Mouse (Mus musculus) neural tube, embryonic 13.5 days (tissue): ENCODE data around the gene Pygo1. TPM values are rescaled to one million over a fixed set of nuclear protein-coding genes. Genes with fewer than 3 reads are reported as not detected.

Source experiments
- ATAC-seq: fragments of 200-750 bp; cut with Nextera tagmentation; 2 replicates; pipeline ENCODE4 v1.8.0; 2017; ENCODE audit warnings: low read depth, mild to moderate bottlenecking, moderate TSS enrichment, moderate library complexity
- H3K27ac ChIP-seq: fragments of 300-500 bp; sonication (generic); replicated peaks from 2 replicates; pipeline ENCODE4 v1.5.1; 2015; ENCODE audit warnings: moderate library complexity, mild to moderate bottlenecking, inconsistent platforms
- H3K27me3 ChIP-seq: fragments of 300-500 bp; sonication (generic); 2 replicates; pipeline ENCODE4 v1.6.1; 2015; ENCODE audit warnings: mild to moderate bottlenecking, inconsistent platforms
- H3K36me3 ChIP-seq: fragments of 300-500 bp; sonication (generic); 2 replicates; pipeline ENCODE4 v1.6.1; 2015; ENCODE audit warnings: mild to moderate bottlenecking, inconsistent platforms
- H3K4me1 ChIP-seq: fragments of 300-500 bp; sonication (generic); replicated peaks from 2 replicates; pipeline ENCODE4 v1.6.1; 2015; ENCODE audit warnings: inconsistent platforms
- H3K4me2 ChIP-seq: fragments of 300-500 bp; sonication (generic); 2 replicates; pipeline ENCODE4 v1.6.1; 2015; ENCODE audit warnings: inconsistent platforms, mild to moderate bottlenecking, moderate library complexity
- H3K4me3 ChIP-seq: fragments of 300-500 bp; sonication (generic); 2 replicates; pipeline ENCODE4 v1.5.1; 2015; ENCODE audit warnings: mild to moderate bottlenecking, inconsistent platforms
- H3K9ac ChIP-seq: fragments of 300-500 bp; sonication (generic); 2 replicates; pipeline ENCODE4 v1.6.1; 2015; ENCODE audit warnings: moderate library complexity, mild to moderate bottlenecking, inconsistent platforms
- H3K9me3 ChIP-seq: fragments of 300-500 bp; sonication (generic); 2 replicates; pipeline ENCODE4 v1.6.1; 2016; ENCODE audit warnings: inconsistent platforms
- WGBS: fragments of 180-500 bp; shearing (Covaris S2); methylation state at CpG from one replicate; pipeline ENCODE4 v1.1.7; 2015; 5-methylcytosine and 5-hydroxymethylcytosine counted together
- polyA plus RNA-seq: library from polyadenylated mRNA; unstranded; fragments of >200 nt; fragmentation: Nextera tagmentation; extraction: Ambion mirVana; gene quantifications from 2 replicates; pipeline ENCODE4 v1.2.1, GENCODE M21; 2015

Pygo1 gene
- polyA plus RNA-seq, 1 experiment from 2014 or later: 12.4 TPM

DNA sequence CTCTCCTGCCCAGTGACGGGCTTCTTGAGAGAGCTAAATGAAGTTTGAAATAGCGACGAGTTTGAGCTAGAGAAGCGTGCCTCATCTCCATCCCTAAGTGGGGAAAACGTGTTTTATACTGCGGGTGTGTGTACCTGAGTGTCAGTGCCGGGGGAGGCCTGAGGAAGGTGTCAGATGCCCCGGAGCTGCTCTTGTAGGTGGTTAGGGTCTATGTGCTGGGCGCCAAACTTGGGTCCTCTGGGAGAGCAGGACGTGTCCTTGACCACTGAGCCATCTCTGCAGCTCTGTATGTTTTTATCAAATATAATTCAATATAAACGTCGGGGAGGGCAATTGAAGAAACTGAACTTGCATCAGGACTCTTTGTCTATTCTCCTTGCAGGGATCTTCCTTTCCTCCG is 18.8 kb downstream of the Pygo1 start:
- 92% methylated on average over 13 of the region's 13 CpGs for WGBS
- peaks cover 38% of the 10 kb centered on the region for H3K36me3 ChIP-seq

DNA sequence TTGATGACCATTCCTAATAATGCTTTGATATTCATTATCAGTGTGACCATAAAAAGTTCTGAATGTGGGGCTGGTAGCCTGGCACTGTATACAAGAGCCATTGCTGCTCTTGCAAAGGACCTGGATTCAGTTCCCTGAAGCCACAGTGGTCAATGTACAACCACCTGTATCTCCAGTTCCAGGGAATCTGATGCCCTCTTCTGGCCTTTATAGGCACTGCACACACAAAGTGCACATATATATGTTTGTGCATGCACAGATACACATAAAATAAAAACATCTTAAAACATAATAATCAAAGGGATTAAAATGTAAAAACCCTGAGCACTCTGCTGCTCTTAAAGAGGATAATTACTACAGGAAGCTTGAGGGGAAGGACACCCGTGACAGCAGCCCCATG is 21.6 kb downstream of the Pygo1 start:
- Histone ChIP-seq H3K9me3 (0 out of 2 replicates have a peak, but pooled peaks cover 7% of the 10 kb centered on the region), H3K4me2 (no peak overlapping the region), H3K4me3 (no peak overlapping the region), H3K36me3 (peaks cover 38% of the 10 kb centered on the region), H3K27ac (no peak overlapping the region), H3K4me1 (no peaks in the 10 kb centered on the region), H3K27me3 (no peaks in the 10 kb centered on the region), H3K9ac (no peak overlapping the region)
- WGBS: 100% methylated on average over 1 of the region's 1 CpGs
- no peak for ATAC-seq

More for the DNA sequence above, 18.8 kb downstream of the Pygo1 start:
- 0 out of 2 replicates have a peak, but pooled peaks cover 7% of the 10 kb centered on the region for H3K9me3 ChIP-seq
- no peak overlapping the region for H3K4me3 ChIP-seq
- no peaks in the 10 kb centered on the region for H3K4me1 ChIP-seq
- H3K27ac ChIP-seq: no peak overlapping the region
- no peak for ATAC-seq
- H3K27me3 ChIP-seq: no peaks in the 10 kb centered on the region
- H3K4me2 ChIP-seq: no peak overlapping the region
- H3K9ac ChIP-seq: no peak overlapping the region

DNA sequence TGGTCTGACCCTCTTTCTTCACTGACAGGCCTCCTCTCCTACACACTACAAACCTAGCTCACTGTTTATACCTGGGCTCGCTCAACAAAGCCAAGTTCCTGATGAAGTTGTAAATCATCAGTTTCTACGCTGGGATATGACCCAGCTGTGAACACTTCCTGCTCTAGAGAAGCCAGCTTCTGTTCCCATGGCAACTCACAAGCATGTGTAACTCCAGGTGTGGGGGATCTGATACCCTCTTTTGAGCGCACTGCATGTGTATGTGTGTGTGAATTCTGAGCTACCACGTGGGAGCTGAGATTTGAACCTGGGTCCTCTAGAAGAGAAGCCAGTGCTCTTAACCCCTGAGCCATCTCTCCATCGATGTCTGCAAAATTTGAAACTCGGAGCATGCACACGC is 24.1 kb downstream of the Pygo1 start:
- no peak overlapping the region for H3K9ac ChIP-seq
- H3K4me2 ChIP-seq: no peak overlapping the region
- 0 out of 2 replicates have a peak, but pooled peaks cover 7% of the 10 kb centered on the region for H3K9me3 ChIP-seq
- H3K27me3 ChIP-seq: no peaks in the 10 kb centered on the region
- H3K4me1 ChIP-seq: no peaks in the 10 kb centered on the region
- ATAC-seq: no peak
- no peak overlapping the region for H3K4me3 ChIP-seq
- no peak overlapping the region for H3K27ac ChIP-seq
- H3K36me3 ChIP-seq: peaks cover 24% of the 10 kb centered on the region
- 72% methylated on average over 7 of the region's 7 CpGs for WGBS

DNA sequence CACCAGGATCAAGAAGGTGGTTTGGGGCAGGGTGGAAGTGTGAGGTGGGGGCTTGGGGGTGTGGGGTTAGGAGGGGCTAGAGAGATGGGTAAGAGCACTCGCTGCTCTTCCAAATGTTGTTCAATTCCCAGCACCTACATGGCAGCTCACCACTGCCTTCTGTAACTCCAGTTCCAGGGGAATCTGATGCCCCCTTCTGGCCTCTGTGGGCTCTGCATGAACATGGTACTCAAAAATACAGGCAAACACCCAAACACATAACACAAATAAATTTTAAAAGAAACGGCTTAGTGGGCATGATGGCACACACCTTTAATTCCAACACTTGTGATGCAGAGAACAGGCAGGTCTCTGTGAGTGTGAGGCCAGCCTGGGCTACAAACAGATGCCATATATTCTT is 29.3 kb downstream of the Pygo1 start:
- H3K27ac ChIP-seq: no peak overlapping the region
- peaks cover 11% of the 10 kb centered on the region for H3K4me1 ChIP-seq
- H3K4me2 ChIP-seq: no peak overlapping the region
- WGBS: 51% methylated on average over 2 of the region's 2 CpGs
- no peaks in the 10 kb centered on the region for H3K36me3 ChIP-seq
- no peak for ATAC-seq
- no peak overlapping the region for H3K9ac ChIP-seq
- H3K4me3 ChIP-seq: no peak overlapping the region
- no peaks in the 10 kb centered on the region for H3K9me3 ChIP-seq
- no peaks in the 10 kb centered on the region for H3K27me3 ChIP-seq

DNA sequence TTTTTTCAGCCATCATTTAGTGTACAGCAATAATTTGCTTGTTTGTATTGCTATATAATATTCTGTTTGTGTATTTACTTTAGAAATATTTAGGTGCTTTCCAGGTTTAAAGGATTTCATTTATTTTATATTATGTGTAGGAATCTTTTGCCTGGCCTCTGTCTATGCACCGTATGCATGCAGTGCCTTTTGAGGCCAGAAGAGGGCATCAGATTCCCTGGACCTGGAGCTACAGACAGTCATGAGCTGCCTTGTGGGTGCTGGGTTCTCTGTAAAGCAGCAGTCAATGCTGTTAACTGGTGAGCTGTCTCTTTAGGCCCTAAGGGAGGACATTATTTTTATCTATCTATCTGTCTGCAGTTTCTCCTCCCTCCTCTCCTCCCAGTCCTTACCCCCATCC is 30.1 kb downstream of the Pygo1 start:
- Histone ChIP-seq H3K27ac (no peak overlapping the region), H3K27me3 (no peaks in the 10 kb centered on the region), H3K9ac (no peak overlapping the region), H3K36me3 (no peaks in the 10 kb centered on the region), H3K4me2 (no peak overlapping the region), H3K4me3 (no peak overlapping the region), H3K4me1 (peaks cover 11% of the 10 kb centered on the region), H3K9me3 (no peaks in the 10 kb centered on the region)
- no peak for ATAC-seq
- WGBS: 13% methylated on average over 1 of the region's 1 CpGs

DNA sequence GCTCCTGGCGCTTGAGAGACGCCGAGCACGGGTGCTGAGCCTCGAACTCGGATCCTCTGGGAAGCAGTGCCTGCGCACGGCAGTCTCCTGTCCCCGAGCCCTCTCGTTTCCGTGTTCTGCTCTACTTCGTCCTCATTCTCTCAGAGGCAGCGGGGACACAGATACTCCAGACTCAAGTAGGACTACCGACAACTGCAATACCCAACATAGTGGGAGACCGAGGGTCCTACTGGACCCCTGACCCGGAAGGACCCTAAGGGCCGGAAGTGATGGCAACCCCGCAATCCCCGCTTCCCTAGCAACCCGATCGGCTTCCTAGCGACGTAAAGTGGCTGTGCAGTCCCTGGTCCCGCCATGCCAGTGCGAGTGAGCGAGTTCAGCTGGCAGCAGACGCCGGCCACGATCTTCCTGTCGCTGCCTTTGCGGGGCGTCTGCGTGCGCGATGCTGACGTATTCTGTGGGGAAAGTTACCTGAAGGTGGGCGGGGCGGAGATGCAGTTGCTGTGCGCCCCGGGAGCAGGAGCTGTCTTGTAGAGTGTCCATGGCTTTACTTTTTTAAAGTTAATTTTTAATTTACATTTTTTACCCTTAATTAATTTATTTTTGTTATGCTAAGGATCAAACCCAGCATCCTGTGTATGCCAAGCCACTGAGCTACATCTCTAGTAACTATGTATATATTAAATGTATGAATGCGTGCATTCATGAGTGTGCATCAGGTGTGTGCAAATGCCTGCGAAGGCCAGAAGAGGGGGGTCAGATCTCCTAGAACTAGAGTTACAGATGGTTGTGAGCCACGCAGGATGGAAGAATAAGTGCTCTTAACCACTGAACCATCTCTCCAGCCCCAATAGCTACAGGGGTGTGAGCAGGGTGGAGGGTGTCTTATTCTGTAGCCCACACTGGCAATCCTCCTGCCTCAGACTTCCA is 33.3 kb downstream of the Pygo1 start, which contains the start of the genes Dyx1c1 and Gm44503:
TSS of gene Dyx1c1 (plus strand) at position 265 of the 930 bp plus-strand sequence.
TSS of gene Gm44503 (plus strand) at position 332 of the 930 bp plus-strand sequence.
- peaks cover 11% of the 10 kb centered on the region for H3K4me1 ChIP-seq
- no peaks in the 10 kb centered on the region for H3K9me3 ChIP-seq
- H3K9ac ChIP-seq: peak within 1 kb of the TSS; percentile 69
- 2% methylated on average over 43 of the region's 43 CpGs for WGBS
- H3K27me3 ChIP-seq: no peaks in the 10 kb centered on the region
- H3K36me3 ChIP-seq: no peaks in the 10 kb centered on the region
- H3K27ac ChIP-seq: peak within 1 kb of the TSS; percentile 49
- peak; percentile 96 for ATAC-seq
- H3K4me2 ChIP-seq: peak within 1 kb of the TSS; percentile 68
- peak within 1 kb of the TSS; percentile 65 for H3K4me3 ChIP-seq

DNA sequence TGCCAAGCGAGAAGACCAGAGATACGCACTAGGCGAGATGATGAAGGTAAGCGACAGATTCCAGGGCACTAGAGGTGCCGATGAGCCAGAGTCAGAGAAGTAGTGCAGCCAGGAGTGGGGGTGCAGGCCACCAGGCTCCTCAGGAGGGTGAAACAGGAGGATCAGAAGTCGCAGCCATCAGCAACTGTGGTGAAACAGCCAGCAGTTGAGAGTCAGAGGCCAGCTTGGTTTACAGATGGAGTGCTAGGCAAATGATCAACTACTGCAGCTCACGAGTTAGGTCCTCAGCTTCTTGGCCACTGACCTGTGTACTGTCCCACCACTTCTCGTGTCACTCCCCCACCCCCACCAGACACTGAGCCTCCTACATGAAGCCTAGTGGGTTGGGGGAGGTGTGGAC is 35.9 kb downstream of the Pygo1 start:
- 83% methylated on average over 8 of the region's 8 CpGs for WGBS
- Histone ChIP-seq H3K9ac (no peak overlapping the region), H3K27me3 (no peaks in the 10 kb centered on the region), H3K36me3 (no peaks in the 10 kb centered on the region), H3K9me3 (no peaks in the 10 kb centered on the region), H3K4me2 (no peak overlapping the region), H3K4me1 (peaks cover 11% of the 10 kb centered on the region), H3K27ac (no peak overlapping the region), H3K4me3 (no peak overlapping the region)
- no peak for ATAC-seq

DNA sequence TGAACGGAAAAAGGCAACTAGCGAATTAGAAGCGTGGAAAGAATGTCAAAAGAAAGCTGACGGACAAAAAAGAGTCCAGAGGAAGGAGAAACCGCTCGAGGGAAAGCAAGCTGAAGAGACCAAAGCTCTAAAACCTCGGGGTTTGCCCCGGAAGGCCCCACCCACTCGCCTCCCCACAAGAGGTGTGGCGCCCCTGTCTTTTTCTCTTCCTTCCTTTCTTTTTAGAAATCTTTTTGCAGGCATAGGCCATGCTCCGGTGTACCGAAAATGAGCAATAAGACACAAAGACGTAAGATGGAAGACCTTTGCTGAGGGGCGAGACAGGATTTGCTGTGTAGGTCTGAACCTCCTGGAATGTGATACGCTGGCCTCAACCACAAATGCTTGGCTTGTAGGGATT is 36.5 kb downstream of the Pygo1 start:
- 83% methylated on average over 15 of the region's 15 CpGs for WGBS

DNA sequence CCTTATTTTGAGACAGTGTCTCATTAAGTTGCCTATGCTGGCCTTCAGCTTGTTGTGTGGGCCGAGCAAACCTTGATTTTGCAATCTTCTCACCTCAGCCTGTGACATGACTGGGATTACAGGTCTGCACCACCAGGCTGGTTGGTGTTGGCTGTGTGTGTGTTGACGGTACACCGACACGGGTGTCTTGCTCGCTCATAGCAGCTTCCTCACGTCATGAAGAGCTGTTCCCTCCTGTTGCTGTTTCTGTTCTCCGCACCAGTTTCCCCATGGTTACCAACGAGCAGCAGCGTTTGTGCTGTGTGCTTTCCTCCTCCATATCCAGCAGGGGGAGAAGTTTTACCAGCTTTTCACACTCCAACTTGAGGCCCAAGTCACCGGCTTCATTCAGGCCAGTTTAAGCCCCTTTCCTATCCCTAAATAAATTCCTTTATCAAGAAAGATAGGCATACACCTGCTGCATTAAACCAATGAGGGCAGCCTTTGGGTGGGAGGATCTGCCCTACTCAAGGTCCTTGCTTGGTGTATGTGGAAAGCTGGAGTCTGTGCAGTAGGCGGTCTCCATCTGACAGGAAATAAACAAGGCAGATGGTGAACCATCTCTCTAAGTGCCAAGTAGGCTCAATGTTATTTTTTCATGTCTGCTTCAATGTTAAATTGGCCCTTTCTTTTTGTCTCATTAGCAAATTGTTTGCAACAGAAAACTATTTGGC is 43.1 kb downstream of the Pygo1 start:
- WGBS: 37% methylated on average over 11 of the region's 11 CpGs
- peak; percentile 74; the same call in 1 of the 2 replicates for ATAC-seq
- Histone ChIP-seq H3K9ac (0 out of 2 replicates have a peak overlapping the region, but pooled peaks have one; percentile 1), H3K4me1 (no peaks in the 10 kb centered on the region), H3K4me3 (no peak overlapping the region), H3K27ac (no peak overlapping the region), H3K27me3 (no peaks in the 10 kb centered on the region), H3K9me3 (no peaks in the 10 kb centered on the region), H3K36me3 (no peaks in the 10 kb centered on the region), H3K4me2 (no peak overlapping the region)

More for the DNA sequence above, 36.5 kb downstream of the Pygo1 start:
- H3K4me1 ChIP-seq: peaks cover 11% of the 10 kb centered on the region
- H3K9me3 ChIP-seq: no peaks in the 10 kb centered on the region
- no peak overlapping the region for H3K9ac ChIP-seq
- no peak overlapping the region for H3K4me2 ChIP-seq
- ATAC-seq: no peak
- H3K36me3 ChIP-seq: no peaks in the 10 kb centered on the region
- H3K27me3 ChIP-seq: no peaks in the 10 kb centered on the region
- H3K4me3 ChIP-seq: no peak overlapping the region
- no peak overlapping the region for H3K27ac ChIP-seq

DNA sequence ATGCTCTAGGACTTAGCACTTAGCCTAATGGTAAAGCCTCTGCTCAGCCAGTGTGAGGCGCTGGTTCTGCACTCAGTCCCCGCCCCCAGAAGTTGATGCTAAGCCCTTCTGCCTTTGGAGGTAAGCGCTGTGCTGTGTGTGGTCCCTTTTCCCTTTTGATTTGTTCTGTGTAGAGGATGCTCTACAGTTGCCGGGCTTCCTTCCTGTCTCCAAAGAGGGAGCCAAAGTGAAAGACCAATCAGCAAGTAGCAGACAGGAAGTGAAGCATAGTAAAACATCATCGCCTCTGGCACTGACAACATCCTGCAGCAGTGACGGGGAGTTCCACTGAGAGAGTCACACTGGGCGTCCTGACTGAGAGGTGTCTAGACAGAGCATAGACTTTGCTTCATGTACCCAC is 44.4 kb downstream of the Pygo1 start:
- Histone ChIP-seq H3K9me3 (no peaks in the 10 kb centered on the region), H3K27me3 (no peaks in the 10 kb centered on the region), H3K4me1 (no peaks in the 10 kb centered on the region), H3K4me3 (no peak overlapping the region), H3K27ac (no peak overlapping the region), H3K36me3 (no peaks in the 10 kb centered on the region), H3K9ac (no peak overlapping the region), H3K4me2 (no peak overlapping the region)
- no peak for ATAC-seq
- WGBS: 76% methylated on average over 7 of the region's 7 CpGs

DNA sequence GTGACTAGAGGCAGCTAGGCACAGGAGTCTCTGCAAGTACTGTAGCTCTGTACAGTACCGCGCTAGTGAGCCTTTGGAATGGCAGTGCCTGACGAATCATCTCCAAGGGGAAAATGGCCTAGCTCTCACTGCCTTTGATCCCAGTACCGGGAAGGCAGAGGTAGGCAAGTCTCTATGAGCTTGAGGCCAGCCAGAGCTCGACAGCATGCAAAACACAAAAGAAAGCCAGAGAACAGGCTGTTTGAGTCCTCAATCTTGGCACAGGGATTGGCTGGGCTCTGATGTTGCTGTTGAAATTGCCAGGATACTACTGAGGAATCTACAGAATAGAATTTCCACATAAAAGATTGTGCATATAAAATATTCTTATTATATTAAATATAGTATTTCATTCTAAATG is 47.0 kb downstream of the Pygo1 start:
- no peak overlapping the region for H3K27ac ChIP-seq
- no peak overlapping the region for H3K4me2 ChIP-seq
- 89% methylated on average over 5 of the region's 5 CpGs for WGBS
- no peaks in the 10 kb centered on the region for H3K9me3 ChIP-seq
- ATAC-seq: no peak
- H3K9ac ChIP-seq: no peak overlapping the region
- no peaks in the 10 kb centered on the region for H3K4me1 ChIP-seq
- H3K27me3 ChIP-seq: no peaks in the 10 kb centered on the region
- no peaks in the 10 kb centered on the region for H3K36me3 ChIP-seq
- no peak overlapping the region for H3K4me3 ChIP-seq

DNA sequence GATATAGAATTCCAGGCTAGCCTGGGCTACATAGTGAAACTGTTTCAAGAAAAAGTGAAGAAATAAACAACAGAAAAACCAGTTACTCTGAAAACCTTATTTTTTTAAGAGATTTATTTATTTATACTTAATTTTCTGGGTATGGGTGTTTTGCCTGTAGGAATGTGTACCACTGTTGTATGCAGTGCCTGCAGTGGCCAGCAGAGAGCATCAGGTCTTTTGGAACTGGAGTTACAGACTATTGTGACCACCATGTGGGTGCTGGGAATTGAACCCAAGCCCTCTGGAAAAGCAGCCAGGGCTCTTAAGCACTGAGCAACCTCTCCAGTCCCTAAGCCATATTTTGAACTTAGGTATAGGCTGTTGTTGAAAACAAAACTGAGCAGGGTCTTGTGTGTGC is 47.5 kb downstream of the Pygo1 start:
- Histone ChIP-seq H3K4me3 (no peak overlapping the region), H3K4me1 (no peaks in the 10 kb centered on the region), H3K4me2 (no peak overlapping the region), H3K36me3 (no peaks in the 10 kb centered on the region), H3K9ac (no peak overlapping the region), H3K9me3 (no peaks in the 10 kb centered on the region), H3K27ac (no peak overlapping the region), H3K27me3 (no peaks in the 10 kb centered on the region)
- ATAC-seq: no peak
